Mouse (Mus musculus) embryonic stem cell, embryonic (primary cell): ENCODE results near the gene Sco1.

Source experiments
- CTCF ChIA-PET, 4 experiments: fragments of 300-600 bp in 2 of 4; fragments of 350-600 bp in 2 of 4; sonication (Branson Sonifier 250); formaldehyde crosslinking; loops; one replicate each; lab custom pipeline; 2022; ENCODE audit warnings: inconsistent platforms in 2 of 4; lab: Charles Lee
- POLR2A ChIA-PET, 4 experiments: fragments of 300-600 bp in 2 of 4; fragments of 350-600 bp in 2 of 4; sonication (Branson Sonifier 250); formaldehyde crosslinking; loops; one replicate each; lab custom pipeline; 2022; ENCODE audit warnings: antibody characterized with exemption in 4 of 4, inconsistent platforms in 1 of 4; lab: Charles Lee

Sco1 gene

DNA sequence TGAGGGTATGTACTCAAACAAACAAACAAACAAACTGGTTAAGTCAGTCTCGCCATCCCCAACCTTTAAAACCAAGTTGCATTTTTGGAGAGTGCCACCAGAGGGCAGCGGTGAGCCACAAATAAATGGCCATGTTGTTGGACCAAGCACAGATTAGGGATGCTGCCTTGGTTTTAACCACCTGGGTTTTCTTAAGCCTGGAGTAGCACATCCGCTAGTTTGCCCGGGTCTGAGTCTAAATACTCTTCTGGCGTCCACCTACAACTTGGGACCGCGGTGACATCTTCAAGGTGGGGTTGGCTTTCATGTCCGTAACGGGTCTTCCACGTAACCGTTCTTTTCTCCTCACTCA, 60.4 kb downstream of the Sco1 start:
- ChIA-PET CTCF (interaction anchor here (0.6 to 5.1 kb wide), 30 partner anchors 12 to 563 kb away, joined by 3 to 114 read pairs (median 8); no protein-coding TSS in a partner anchor), POLR2A (interaction anchor here in 2 of 4 experiments (1.5 to 2.1 kb wide), 2 partner anchors 237 to 260 kb away, joined by 6 read pairs; no protein-coding TSS in a partner anchor)

DNA sequence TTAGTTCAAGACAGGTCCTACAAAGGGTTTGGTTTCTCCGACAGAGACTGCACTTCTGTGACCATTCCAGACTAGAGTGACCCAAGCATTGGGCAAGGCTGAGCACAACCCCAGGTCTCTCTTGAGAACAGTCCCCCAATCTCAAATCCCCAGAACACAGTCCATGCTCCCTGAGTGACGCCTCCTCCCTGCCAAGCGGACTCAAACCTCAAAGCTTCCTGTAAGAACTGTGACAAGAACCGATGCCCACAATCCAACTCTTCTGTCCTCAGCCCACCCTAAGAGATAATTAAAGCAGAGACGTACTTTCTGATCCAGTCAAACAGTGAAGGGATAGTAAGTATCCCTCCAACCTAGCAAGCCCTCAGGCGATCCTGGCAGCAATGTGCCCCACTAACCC, 60.9 kb downstream of the Sco1 start:
- CTCF ChIA-PET, result interaction anchor here (0.6 to 5.1 kb wide), 23 partner anchors 13 to 1938 kb away, joined by 3 to 114 read pairs (median 9); no protein-coding TSS in a partner anchor
- POLR2A ChIA-PET, result interaction anchor here in 1 of 4 experiments (2.1 kb wide), 1 partner anchor 236 kb away, joined by 6 read pairs; no protein-coding TSS in a partner anchor

DNA sequence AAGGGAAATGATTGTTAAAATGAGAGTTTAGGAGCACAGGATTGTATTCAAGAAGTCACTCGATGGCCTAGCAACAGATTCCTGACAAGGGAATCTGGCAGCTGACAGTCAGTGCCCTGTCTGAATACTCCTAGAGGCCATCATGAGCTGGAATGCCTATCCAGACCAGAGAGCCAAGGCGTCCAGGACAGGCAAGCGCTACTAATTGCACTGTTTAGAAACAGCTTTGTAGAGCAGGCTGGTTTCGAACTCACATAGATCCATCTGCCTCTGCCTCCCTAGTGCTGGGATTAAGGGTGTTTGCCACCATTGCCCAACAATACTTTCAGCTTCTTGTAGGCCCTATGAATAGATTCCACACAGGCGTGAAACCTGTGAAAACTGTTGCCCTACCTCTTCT, 61.8 kb downstream of the Sco1 start:
- POLR2A ChIA-PET, result interaction anchor here in 1 of 4 experiments (0.7 kb wide), 1 partner anchor 214 kb away, joined by 3 read pairs; no protein-coding TSS in a partner anchor
- CTCF ChIA-PET, result interaction anchor here in 2 of 4 experiments (0.6 to 1.8 kb wide), 8 partner anchors 13 to 259 kb away, joined by 3 to 6 read pairs (median 4); no protein-coding TSS in a partner anchor

DNA sequence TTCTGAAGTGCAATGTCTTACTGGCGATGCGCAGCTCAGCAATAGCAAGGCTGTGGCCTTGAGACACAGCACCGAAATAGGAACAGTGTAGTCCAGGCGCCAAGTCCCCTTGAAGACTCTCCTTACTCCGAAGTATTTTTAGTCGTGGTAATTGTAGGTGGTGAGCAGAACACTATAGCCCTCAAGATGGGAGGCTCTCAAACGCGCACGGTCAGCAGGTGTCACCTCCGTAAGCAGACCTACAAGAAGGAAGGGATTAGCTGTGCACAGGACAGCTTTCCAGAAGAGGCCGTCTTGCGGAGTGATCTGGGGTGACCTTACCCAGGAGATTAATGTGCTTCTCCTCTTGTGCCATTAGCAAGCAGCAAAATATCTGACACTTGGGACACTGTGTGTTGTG, 62.4 kb downstream of the Sco1 start:
- CTCF ChIA-PET, result interaction anchor here (0.8 to 1.8 kb wide), 7 partner anchors 17 to 258 kb away, joined by 3 to 5 read pairs (median 3); no protein-coding TSS in a partner anchor
- POLR2A ChIA-PET, result interaction anchor here in 1 of 4 experiments (0.6 kb wide), 1 partner anchor 184 kb away, joined by 3 read pairs; no protein-coding TSS in a partner anchor
